Mouse (Mus musculus) liver, embryonic 14.5 days (tissue): ENCODE results near the gene Foxj1. TPM values are rescaled to one million over a fixed set of nuclear protein-coding genes. Genes with fewer than 3 reads are reported as not detected.

Experiments
- ATAC-seq: fragments of 200-750 bp; cut with Nextera tagmentation; 2 replicates; pipeline ENCODE4 v1.8.0; 2017; ENCODE audit warnings: moderate number of reproducible peaks, mild to moderate bottlenecking, moderate library complexity; ENCODE audit not compliant: insufficient read depth
- DNase-seq, 3 experiments: peaks; one replicate each; pipeline ENCODE4 v3.0.0-alpha.2; 2012 to 2013; ENCODE audit warnings: low read depth in 3 of 3, low spot score in 3 of 3
- H3K27ac ChIP-seq: fragments of 300-500 bp; sonication (generic); 2 replicates; pipeline ENCODE4 v1.5.1; 2014; ENCODE audit warnings: moderate library complexity, mild to moderate bottlenecking, control low read depth, inconsistent platforms
- H3K27me3 ChIP-seq: fragments of 300-500 bp; sonication (generic); 2 replicates; pipeline ENCODE4 v1.6.1; 2014; ENCODE audit warnings: mild to moderate bottlenecking, low read length, moderate library complexity; ENCODE audit not compliant: control insufficient read depth, insufficient read depth
- H3K36me3 ChIP-seq: fragments of 300-500 bp; sonication (generic); replicated peaks from 2 replicates; pipeline ENCODE4 v1.6.1; 2014; ENCODE audit warnings: low read depth; ENCODE audit not compliant: control insufficient read depth, insufficient read depth
- H3K4me1 ChIP-seq, 2 experiments: fragments of 200-500 bp in 1 of 2; fragments of 300-500 bp in 1 of 2; sonication (generic) in 1 of 2; replicated peaks; 2 replicates each; pipeline ENCODE4 v1.6.1; 2012 to 2014; ENCODE audit warnings: antibody characterized with exemption in 1 of 2, inconsistent platforms in 1 of 2, low read length in 1 of 2; ENCODE audit not compliant: control insufficient read depth in 2 of 2, insufficient read depth in 2 of 2
- H3K4me2 ChIP-seq: fragments of 300-500 bp; sonication (generic); 2 replicates; pipeline ENCODE4 v1.6.1; 2014; ENCODE audit warnings: low read depth, mild to moderate bottlenecking, control low read depth, moderate library complexity
- H3K4me3 ChIP-seq, 2 experiments: fragments of 200-500 bp in 1 of 2; fragments of 300-500 bp in 1 of 2; sonication (generic) in 1 of 2; 2 replicates each; pipeline ENCODE4 v1.5.1; 2012 to 2014; ENCODE audit warnings: low read depth in 2 of 2, low read length in 2 of 2, mild to moderate bottlenecking in 2 of 2, control low read depth in 1 of 2, inconsistent platforms in 1 of 2, moderate library complexity in 1 of 2; ENCODE audit not compliant: insufficient read depth in 1 of 2
- H3K9ac ChIP-seq: fragments of 300-500 bp; sonication (generic); replicated peaks from 2 replicates; pipeline ENCODE4 v1.6.1; 2014; ENCODE audit warnings: mild to moderate bottlenecking, control low read depth, moderate library complexity
- H3K9me3 ChIP-seq: fragments of 300-500 bp; sonication (generic); 2 replicates; pipeline ENCODE4 v1.6.1; 2016; ENCODE audit warnings: low read length, mixed read lengths; ENCODE audit not compliant: control insufficient read depth
- CTCF ChIP-seq: IDR thresholded peaks from 2 replicates; pipeline ENCODE4 v1.5.1; 2016; ENCODE audit warnings: antibody characterized with exemption, low read depth, control low read depth
- EP300 ChIP-seq: IDR thresholded peaks from 2 replicates; pipeline ENCODE4 v1.6.1; 2016; ENCODE audit warnings: antibody characterized with exemption, low read depth
- WGBS: fragments of 180-500 bp; shearing (Covaris S2); extraction: QIAGEN DNeasy Blood & Tissue Kit; methylation state at CpG from one replicate; pipeline ENCODE4 v1.1.7; 2014; ENCODE audit not compliant: insufficient replicate concordance; 5-methylcytosine and 5-hydroxymethylcytosine counted together
- polyA plus RNA-seq, 2 experiments: library from polyadenylated mRNA; depleted of rRNA in 1 of 2; stranded (reverse) in 1 of 2; unstranded in 1 of 2; fragments of >200 nt; fragmentation: Nextera tagmentation in 1 of 2; extraction: Ambion mirVana in 1 of 2; gene quantifications; 2 replicates each; pipeline versions ENCODE4 v1.2.1 to v1.2.3; 2012 to 2014

The Foxj1 gene
- polyA plus RNA-seq, 2 experiments: 0.76 to 1.2 TPM

DNA sequence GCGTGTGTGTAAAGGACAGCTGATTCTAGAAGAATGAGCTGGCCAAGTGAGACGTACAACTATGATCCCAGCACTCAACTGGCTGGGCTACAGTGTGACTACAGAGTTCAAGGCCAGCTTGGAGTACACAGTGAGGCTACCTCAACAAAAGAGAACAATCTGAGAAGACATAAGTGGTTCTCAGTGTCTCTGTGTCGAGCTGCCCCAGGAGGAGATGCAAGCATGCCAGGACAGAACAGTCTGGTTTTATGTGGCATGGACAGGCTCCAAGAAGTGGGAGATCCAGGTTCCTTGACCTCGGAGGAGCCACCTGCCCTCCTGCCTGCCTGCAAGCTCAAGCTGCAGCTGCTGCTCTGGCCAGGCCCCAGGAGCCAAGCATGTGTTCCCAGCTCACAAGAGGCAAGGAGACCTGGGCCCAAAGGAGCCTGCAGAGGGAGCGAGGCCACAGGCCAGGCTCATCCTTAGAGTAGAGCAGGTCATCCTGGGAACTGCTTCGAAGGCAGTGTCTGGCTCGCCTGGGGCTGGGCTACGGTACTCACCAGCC, 38.9 kb downstream of the Foxj1 start:
- no peaks in the 10 kb centered on the region for H3K4me1 ChIP-seq
- no peak overlapping the region for H3K27ac ChIP-seq
- H3K27me3 ChIP-seq: no peaks in the 10 kb centered on the region
- TF ChIP-seq CTCF: no peak
- no peak for TF ChIP-seq EP300
- no peaks in the 10 kb centered on the region for H3K9me3 ChIP-seq
- H3K4me3 ChIP-seq: no peak overlapping the region
- ATAC-seq (no peak), DNase-seq (no peak)
- no peaks in the 10 kb centered on the region for H3K36me3 ChIP-seq
- no peak overlapping the region for H3K4me2 ChIP-seq
- H3K9ac ChIP-seq: no peak overlapping the region
- WGBS: 78% methylated on average over 8 of the region's 8 CpGs

- Histone ChIP-seq H3K27me3 (no peaks in the 10 kb centered on the region), H3K27ac (no peak overlapping the region), H3K4me2 (no peak overlapping the region), H3K9ac (no peak overlapping the region), H3K4me3 (no peak overlapping the region), H3K36me3 (no peaks in the 10 kb centered on the region), H3K4me1 (no peaks in the 10 kb centered on the region), H3K9me3 (no peaks in the 10 kb centered on the region)
- ATAC-seq: no peak
- no peak for TF ChIP-seq EP300
- peak; percentile 83 for TF ChIP-seq CTCF
- peak; percentile 34 to 44 (median 38) for DNase-seq
- WGBS: 49% methylated on average over 5 of the region's 5 CpGs
These were observed 40.9 kb downstream of the Foxj1 start for GRCm38 (mm10) chr11:116294319-116294718.

- Histone ChIP-seq H3K36me3 (peaks cover 5% of the 10 kb centered on the region; the same call in 1 of the 2 replicates), H3K4me2 (no peak overlapping the region), H3K9me3 (no peaks in the 10 kb centered on the region), H3K9ac (no peak overlapping the region), H3K4me3 (no peak overlapping the region), H3K4me1 (no peaks in the 10 kb centered on the region), H3K27ac (no peak overlapping the region), H3K27me3 (no peaks in the 10 kb centered on the region)
- ATAC-seq (no peak), DNase-seq (no peak)
- WGBS: 61% methylated on average over 12 of the region's 12 CpGs
- TF ChIP-seq EP300 (no peak), CTCF (no peak)
These were observed 41.6 kb downstream of the Foxj1 start for GRCm38 (mm10) chr11:116293538-116294137.

- no peaks in the 10 kb centered on the region for H3K9me3 ChIP-seq
- WGBS: 84% methylated on average over 13 of the region's 13 CpGs
These were observed 42.8 kb downstream of the Foxj1 start for GRCm38 (mm10) chr11:116292401-116292800.

GRCm38 (mm10) chr11:116290556-116290955, 44.6 kb downstream of the Foxj1 start:
- Histone ChIP-seq H3K27me3 (no peaks in the 10 kb centered on the region), H3K4me2 (no peak overlapping the region), H3K4me1 (no peaks in the 10 kb centered on the region), H3K9ac (no peak overlapping the region), H3K4me3 (no peak overlapping the region), H3K27ac (no peak overlapping the region), H3K36me3 (peaks cover 5% of the 10 kb centered on the region; the same call in 1 of the 2 replicates), H3K9me3 (no peaks in the 10 kb centered on the region)
- TF ChIP-seq CTCF (no peak), EP300 (no peak)
- WGBS: 45% methylated on average over 8 of the region's 8 CpGs
- DNase-seq (no peak), ATAC-seq (no peak)

More at GRCm38 (mm10) chr11:116292401-116292800, 42.8 kb downstream of the Foxj1 start:
- Histone ChIP-seq H3K9ac (no peak overlapping the region), H3K4me3 (no peak overlapping the region), H3K27me3 (no peaks in the 10 kb centered on the region), H3K4me1 (no peaks in the 10 kb centered on the region), H3K36me3 (peaks cover 5% of the 10 kb centered on the region; the same call in 1 of the 2 replicates), H3K4me2 (no peak overlapping the region), H3K27ac (no peak overlapping the region)
- TF ChIP-seq EP300 (no peak), CTCF (no peak)
- no peak for ATAC-seq
- no peak for DNase-seq
